Mouse (Mus musculus) neural tube, embryonic 15.5 days (tissue): ENCODE measurements around the gene Blvrb. TPM values are rescaled to one million over a fixed set of nuclear protein-coding genes. Genes with fewer than 3 reads are reported as not detected.
A peak's percentile ranks its signal among the peaks of the same experiment; 100 is the strongest.

Experiments used
- ATAC-seq: fragments of 200-750 bp; cut with Nextera tagmentation; 2 replicates; pipeline ENCODE4 v1.8.0; 2017; ENCODE audit warnings: mild to moderate bottlenecking, moderate TSS enrichment, moderate library complexity; ENCODE audit not compliant: low FRiP score
- H3K27ac ChIP-seq: fragments of 300-500 bp; sonication (generic); replicated peaks from 2 replicates; pipeline ENCODE4 v1.5.1; 2015; ENCODE audit warnings: mild to moderate bottlenecking, inconsistent platforms
- H3K27me3 ChIP-seq: fragments of 300-500 bp; sonication (generic); replicated peaks from 2 replicates; pipeline ENCODE4 v1.6.1; 2015; ENCODE audit warnings: inconsistent platforms
- H3K36me3 ChIP-seq: fragments of 300-500 bp; sonication (generic); 2 replicates; pipeline ENCODE4 v1.6.1; 2015; ENCODE audit warnings: inconsistent platforms
- H3K4me1 ChIP-seq: fragments of 300-500 bp; sonication (generic); 2 replicates; pipeline ENCODE4 v1.6.1; 2015; ENCODE audit warnings: inconsistent platforms
- H3K4me2 ChIP-seq: fragments of 300-500 bp; sonication (generic); 2 replicates; pipeline ENCODE4 v1.6.1; 2015; ENCODE audit warnings: inconsistent platforms, mild to moderate bottlenecking, moderate library complexity
- H3K4me3 ChIP-seq: fragments of 300-500 bp; sonication (generic); replicated peaks from 2 replicates; pipeline ENCODE4 v1.5.1; 2015; ENCODE audit warnings: mild to moderate bottlenecking, inconsistent platforms
- H3K9ac ChIP-seq: fragments of 300-500 bp; sonication (generic); replicated peaks from 2 replicates; pipeline ENCODE4 v1.6.1; 2015; ENCODE audit warnings: mild to moderate bottlenecking, inconsistent platforms
- H3K9me3 ChIP-seq: fragments of 300-500 bp; sonication (generic); replicated peaks from 2 replicates; pipeline ENCODE4 v1.6.1; 2016; ENCODE audit warnings: inconsistent platforms
- WGBS: fragments of 180-500 bp; shearing (Covaris S2); methylation state at CpG from one replicate; pipeline ENCODE4 v1.1.7; 2015; ENCODE audit warnings: mixed read lengths; 5-methylcytosine and 5-hydroxymethylcytosine counted together
- polyA plus RNA-seq: library from polyadenylated mRNA; unstranded; fragments of >200 nt; fragmentation: Nextera tagmentation; extraction: Ambion mirVana; gene quantifications from 2 replicates; pipeline ENCODE4 v1.2.1, GENCODE M21; 2015

Blvrb gene
- polyA plus RNA-seq, 1 experiment from 2014 or later, result 24.5 TPM

- no peaks in the 10 kb centered on the region for H3K9me3 ChIP-seq
- H3K4me2 ChIP-seq, result no peak overlapping the region
- 93% methylated on average over 2 of the region's 2 CpGs for WGBS
- no peak for ATAC-seq
- no peak overlapping the region for H3K4me3 ChIP-seq
- no peak overlapping the region for H3K27ac ChIP-seq
- H3K9ac ChIP-seq, result no peak overlapping the region
- H3K4me1 ChIP-seq, result peaks cover 16% of the 10 kb centered on the region
- no peaks in the 10 kb centered on the region for H3K27me3 ChIP-seq
- no peaks in the 10 kb centered on the region for H3K36me3 ChIP-seq
Measured at GRCm38 (mm10) chr7:27451359-27451758, 3.6 kb downstream of the Blvrb start.

GRCm38 (mm10) chr7:27452206-27452770 is 4.5 kb downstream of the Blvrb start:
- Histone ChIP-seq H3K4me1 (peaks cover 7% of the 10 kb centered on the region), H3K4me3 (no peak overlapping the region), H3K27me3 (no peaks in the 10 kb centered on the region), H3K9me3 (no peaks in the 10 kb centered on the region), H3K27ac (no peak overlapping the region), H3K4me2 (no peak overlapping the region), H3K36me3 (no peaks in the 10 kb centered on the region), H3K9ac (no peak overlapping the region)
- ATAC-seq, result no peak
- 59% methylated on average over 13 of the region's 13 CpGs for WGBS

- H3K9ac ChIP-seq, result no peak overlapping the region
- no peaks in the 10 kb centered on the region for H3K9me3 ChIP-seq
- no peak overlapping the region for H3K27ac ChIP-seq
- H3K4me1 ChIP-seq, result no peaks in the 10 kb centered on the region
- H3K4me2 ChIP-seq, result no peak overlapping the region
- H3K27me3 ChIP-seq, result no peaks in the 10 kb centered on the region
- no peaks in the 10 kb centered on the region for H3K36me3 ChIP-seq
- 82% methylated on average over 10 of the region's 10 CpGs for WGBS
- no peak for ATAC-seq
- H3K4me3 ChIP-seq, result no peak overlapping the region
Measured at GRCm38 (mm10) chr7:27454461-27455121, 6.8 kb downstream of the Blvrb start.

- 91% methylated on average over 3 of the region's 3 CpGs for WGBS
- Histone ChIP-seq H3K9ac (no peak overlapping the region), H3K27ac (no peak overlapping the region), H3K4me3 (no peak overlapping the region), H3K4me2 (no peak overlapping the region), H3K27me3 (no peaks in the 10 kb centered on the region), H3K9me3 (no peaks in the 10 kb centered on the region), H3K4me1 (no peaks in the 10 kb centered on the region), H3K36me3 (no peaks in the 10 kb centered on the region)
- ATAC-seq, result no peak
Measured at GRCm38 (mm10) chr7:27455273-27455672, 7.5 kb downstream of the Blvrb start.

- WGBS, result 88% methylated on average over 4 of the region's 4 CpGs
- H3K27me3 ChIP-seq, result no peaks in the 10 kb centered on the region
Measured at GRCm38 (mm10) chr7:27458614-27459013, 10.8 kb downstream of the Blvrb start.

GRCm38 (mm10) chr7:27459640-27460039 is 11.9 kb downstream of the Blvrb start:
- Histone ChIP-seq H3K4me1 (no peaks in the 10 kb centered on the region), H3K36me3 (no peaks in the 10 kb centered on the region)

More at GRCm38 (mm10) chr7:27458614-27459013, 10.8 kb downstream of the Blvrb start:
- no peak for ATAC-seq
- Histone ChIP-seq H3K9ac (no peak overlapping the region), H3K9me3 (no peaks in the 10 kb centered on the region), H3K4me3 (no peak overlapping the region), H3K27ac (no peak overlapping the region), H3K4me1 (no peaks in the 10 kb centered on the region), H3K36me3 (no peaks in the 10 kb centered on the region), H3K4me2 (no peak overlapping the region)

GRCm38 (mm10) chr7:27460477-27460876 is 12.7 kb downstream of the Blvrb start:
- no peaks in the 10 kb centered on the region for H3K27me3 ChIP-seq
- no peak overlapping the region for H3K27ac ChIP-seq
- no peaks in the 10 kb centered on the region for H3K4me1 ChIP-seq
- H3K36me3 ChIP-seq, result no peaks in the 10 kb centered on the region
- no peak overlapping the region for H3K4me2 ChIP-seq
- no peak for ATAC-seq
- 84% methylated on average over 6 of the region's 6 CpGs for WGBS
- H3K9me3 ChIP-seq, result no peaks in the 10 kb centered on the region
- H3K4me3 ChIP-seq, result no peak overlapping the region
- H3K9ac ChIP-seq, result no peak overlapping the region

More at GRCm38 (mm10) chr7:27459640-27460039, 11.9 kb downstream of the Blvrb start:
- Histone ChIP-seq H3K27me3 (no peaks in the 10 kb centered on the region), H3K4me2 (no peak overlapping the region), H3K9ac (no peak overlapping the region), H3K4me3 (no peak overlapping the region), H3K27ac (no peak overlapping the region), H3K9me3 (no peaks in the 10 kb centered on the region)
- 94% methylated on average over 5 of the region's 5 CpGs for WGBS
- ATAC-seq, result no peak

- peaks cover 3% of the 10 kb centered on the region; the same call in 1 of the 2 replicates for H3K4me1 ChIP-seq
- H3K27me3 ChIP-seq, result no peaks in the 10 kb centered on the region
- no peaks in the 10 kb centered on the region for H3K9me3 ChIP-seq
- 48% methylated on average over 4 of the region's 4 CpGs for WGBS
- no peak overlapping the region for H3K4me2 ChIP-seq
- H3K27ac ChIP-seq, result no peak overlapping the region
- no peak overlapping the region for H3K9ac ChIP-seq
- no peak for ATAC-seq
- H3K36me3 ChIP-seq, result no peaks in the 10 kb centered on the region
- no peak overlapping the region for H3K4me3 ChIP-seq
Measured at GRCm38 (mm10) chr7:27467648-27468047, 19.9 kb downstream of the Blvrb start.

GRCm38 (mm10) chr7:27471390-27472120 is 23.8 kb downstream of the Blvrb start:
- H3K36me3 ChIP-seq, result no peaks in the 10 kb centered on the region
- WGBS, result 92% methylated on average over 11 of the region's 11 CpGs
- H3K4me1 ChIP-seq, result peaks cover 14% of the 10 kb centered on the region; the same call in 1 of the 2 replicates
- no peaks in the 10 kb centered on the region for H3K9me3 ChIP-seq
- H3K27me3 ChIP-seq, result no peaks in the 10 kb centered on the region
- no peak for ATAC-seq
- no peak overlapping the region for H3K4me3 ChIP-seq
- no peak overlapping the region for H3K4me2 ChIP-seq
- H3K27ac ChIP-seq, result no peak overlapping the region
- H3K9ac ChIP-seq, result no peak overlapping the region

GRCm38 (mm10) chr7:27472596-27472995 is 24.8 kb downstream of the Blvrb start:
- Histone ChIP-seq H3K4me1 (peaks cover 14% of the 10 kb centered on the region; the same call in 1 of the 2 replicates), H3K27me3 (no peaks in the 10 kb centered on the region), H3K27ac (peak overlapping the region; percentile 86), H3K4me2 (peak overlapping the region; percentile 66), H3K4me3 (peak overlapping the region; percentile 61), H3K36me3 (0 out of 2 replicates have a peak, but pooled peaks cover 3% of the 10 kb centered on the region), H3K9me3 (no peaks in the 10 kb centered on the region), H3K9ac (no peak overlapping the region)
- no peak for ATAC-seq
- WGBS, result 46% methylated on average over 7 of the region's 7 CpGs

GRCm38 (mm10) chr7:27473156-27473834 is 25.5 kb downstream of the Blvrb start, which contains the start of gene Sertad3:
Gene Sertad3, plus strand, starts transcription at chr7:27473768.
- Histone ChIP-seq H3K9ac (peak within 1 kb of the TSS; percentile 43), H3K27me3 (no peaks in the 10 kb centered on the region), H3K9me3 (no peaks in the 10 kb centered on the region), H3K4me3 (peak within 1 kb of the TSS; percentile 61), H3K4me1 (peaks cover 14% of the 10 kb centered on the region; the same call in 1 of the 2 replicates), H3K36me3 (0 out of 2 replicates have a peak, but pooled peaks cover 3% of the 10 kb centered on the region), H3K4me2 (peak within 1 kb of the TSS; percentile 66), H3K27ac (peak within 1 kb of the TSS; percentile 86)
- peak; percentile 91 for ATAC-seq
- WGBS, result under 1% methylated on average over 36 of the region's 36 CpGs
